Mouse (Mus musculus): Measurements from ENCODE around the gene Gm340. TPM values are rescaled to one million over a fixed set of nuclear protein-coding genes. Genes with fewer than 3 reads are reported as not detected.

Gm340 gene
- total RNA-seq, 2 experiments from 2014 or later: 8.7 to 9.0 TPM

DNA sequence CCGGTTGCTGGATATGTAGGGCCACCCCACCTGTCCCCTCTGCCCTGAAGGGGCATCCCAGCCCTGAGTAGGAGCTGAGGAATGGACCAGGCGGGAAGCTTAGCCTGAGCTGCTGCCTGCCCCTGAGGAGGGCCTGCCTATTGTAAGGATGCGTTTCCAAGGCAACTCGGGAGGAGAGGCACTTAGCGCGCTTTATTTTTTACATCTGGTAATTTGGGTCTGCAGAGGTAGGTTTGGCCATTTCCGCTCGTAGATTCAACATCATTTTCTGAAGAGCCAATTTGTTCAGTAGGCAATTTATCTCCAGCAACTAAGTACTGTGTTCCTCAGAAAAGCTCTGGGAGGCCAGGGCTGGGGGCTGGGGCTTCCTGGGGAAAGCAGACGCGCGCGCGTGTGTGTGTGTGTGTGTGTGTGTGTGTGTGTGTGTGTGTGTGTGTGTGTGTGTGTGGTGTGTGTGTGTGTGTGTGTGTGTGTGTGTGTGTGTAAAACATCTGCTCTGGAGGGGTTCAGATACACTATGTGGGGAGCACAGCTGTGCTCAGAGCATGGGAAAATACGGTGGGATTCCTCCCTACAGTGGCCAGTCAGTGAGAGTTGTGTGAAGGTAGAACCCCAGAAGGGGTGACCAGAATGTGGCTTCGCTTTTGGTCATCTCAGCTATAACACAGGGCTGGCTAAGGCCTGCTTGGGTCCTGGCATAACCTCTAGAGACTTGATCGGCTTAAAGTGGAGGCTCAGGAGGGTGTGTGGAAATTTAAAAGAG, 31.3 kb downstream of the Gm340 start:
- intact Hi-C loops (cut with DNase I): no loop called here
- no peak for DNase-seq

GRCm38 (mm10) chr19:41615606-41616224, 33.5 kb downstream of the Gm340 start:
- intact Hi-C loops (cut with DNase I): no loop called here
- DNase-seq: no peak

GRCm38 (mm10) chr19:41616274-41616673, 34.1 kb downstream of the Gm340 start:
- DNase-seq: no peak
- intact Hi-C loops (cut with DNase I): no loop called here

GRCm38 (mm10) chr19:41617102-41617501, 34.9 kb downstream of the Gm340 start:
- DNase-seq: no peak
- intact Hi-C loops (cut with DNase I): no loop called here

- DNase-seq: no peak
- intact Hi-C loops (cut with DNase I): no loop called here
These were observed 36.0 kb downstream of the Gm340 start for GRCm38 (mm10) chr19:41618153-41618657.

GRCm38 (mm10) chr19:41618771-41619385, 36.7 kb downstream of the Gm340 start:
- intact Hi-C loops (cut with DNase I): no loop called here
- DNase-seq: peak; percentile 26 to 50

DNA sequence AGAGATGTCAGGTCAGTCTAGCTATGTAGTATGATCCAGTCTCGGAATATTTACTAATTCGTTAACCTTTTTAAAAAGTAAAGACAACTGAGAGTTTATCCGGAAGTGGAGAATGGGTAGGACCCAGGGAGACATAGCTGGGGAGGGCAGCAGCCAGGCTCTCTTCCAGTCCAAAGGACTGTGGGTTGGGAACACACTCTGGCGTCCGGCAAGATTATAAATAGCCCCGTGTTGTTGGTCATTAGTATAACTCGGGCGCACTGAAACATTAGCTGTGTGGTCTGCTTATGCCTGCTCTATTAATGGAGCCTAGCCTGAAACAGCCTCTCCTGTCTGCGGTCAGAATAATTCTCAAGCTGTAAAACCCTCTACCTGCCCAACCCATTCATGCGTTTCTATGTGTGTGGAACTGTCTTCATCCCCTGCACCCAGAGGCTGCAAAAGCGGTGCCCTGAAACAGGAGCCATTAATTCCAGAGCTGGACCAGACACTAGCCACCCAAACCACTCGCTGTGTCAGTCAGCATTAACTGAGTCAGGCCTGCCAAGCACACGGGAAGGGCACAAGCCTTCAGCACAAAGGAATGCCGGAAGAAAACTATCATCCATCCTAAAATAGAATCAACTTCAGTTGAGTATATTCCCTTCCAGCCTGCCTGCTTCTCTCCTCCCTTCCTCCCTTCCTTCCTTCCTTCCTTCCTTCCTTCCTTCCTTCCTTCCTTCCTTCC, 38.4 kb downstream of the Gm340 start:
- peak in 1 of 2 experiments; percentile 20 for DNase-seq
- intact Hi-C loops (cut with DNase I): loop anchor here (5.0 to 10.0 kb wide), 2 partner anchors 138 to 306 kb away; partner anchors contain the start of gene Lcor

DNA sequence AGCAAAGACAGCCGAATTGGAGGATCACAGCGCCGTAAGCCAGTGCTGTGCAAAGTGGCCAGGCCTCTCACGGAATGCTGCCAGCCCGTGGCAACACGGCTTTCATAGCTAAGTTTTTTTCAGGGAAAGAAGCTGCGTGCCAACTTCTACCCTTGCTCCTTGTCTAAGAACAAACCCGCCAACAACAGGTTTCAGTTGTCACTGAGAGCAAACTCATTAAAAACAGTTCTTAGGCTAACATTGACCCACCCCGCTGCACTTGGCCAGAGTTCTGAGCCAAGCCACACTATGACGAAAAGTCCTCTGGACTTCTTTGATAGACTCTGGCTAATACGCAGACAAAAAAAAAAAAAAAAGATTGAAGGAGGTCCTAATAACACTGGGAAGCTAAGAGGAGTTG, 46.8 kb downstream of the Gm340 start:
- DNase-seq: no peak
- intact Hi-C loops (cut with DNase I): loop anchor here (10.0 kb wide), 1 partner anchor 314 kb away; no protein-coding TSS in a partner anchor

- intact Hi-C loops (cut with DNase I): loop anchor here (10.0 kb wide), 1 partner anchor 315 kb away; no protein-coding TSS in a partner anchor
These were observed 47.4 kb downstream of the Gm340 start for GRCm38 (mm10) chr19:41629532-41629931.

DNA sequence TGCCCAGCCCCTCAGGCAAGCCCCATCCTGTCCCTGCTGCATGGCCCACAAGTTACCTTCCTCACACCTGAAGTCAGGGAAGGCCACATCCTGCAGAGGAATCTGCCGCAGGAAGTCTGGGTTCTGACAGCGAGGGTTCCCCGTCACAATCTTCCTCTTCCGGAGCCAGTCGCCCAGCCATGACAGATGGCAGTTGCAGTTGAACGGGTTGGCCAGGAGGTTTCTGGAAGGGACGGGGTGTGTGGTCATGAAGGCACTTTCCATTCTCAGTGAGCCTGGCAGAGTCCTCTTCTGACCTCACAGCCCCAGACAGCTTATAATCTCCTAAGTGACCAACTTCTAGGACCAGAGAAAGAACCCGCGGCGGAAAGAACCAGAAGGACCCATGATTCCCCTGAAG, 51.9 kb downstream of the Gm340 start:
- no peak for DNase-seq
- intact Hi-C loops (cut with DNase I): no loop called here

More at GRCm38 (mm10) chr19:41629532-41629931, 47.4 kb downstream of the Gm340 start:
- peak; percentile 38 to 45 for DNase-seq

GRCm38 (mm10) chr19:41634999-41635398, 52.8 kb downstream of the Gm340 start:
- DNase-seq: no peak
- intact Hi-C loops (cut with DNase I): no loop called here

Small RNA genes lying within 50 kb of the gene (microRNA-seq; reads per million reads assigned to microRNA genes)
- gene Mir8091 (ENCODE audit: borderline number of aligned reads in 2 of 2): 0 to 1.3 reads per million in 2 experiments

Other genes starting within 250 kb of the Gm340 start
- gene Pik3ap1, start 197.3 kb upstream of the Gm340 start, total RNA-seq (2021): 1 to 10 TPM; 1.7 to 2.5 TPM
- gene Lcor, start 99.7 kb upstream of the Gm340 start, total RNA-seq (2021): 10 to 100 TPM; 11.4 to 11.7 TPM
- gene Slit1, start 161.3 kb downstream of the Gm340 start, total RNA-seq (2021): under 1 TPM in 1 of 2 experiments, not detected in 1; 0.11 TPM
- 1 to 10 TPM; 1.8 to 2.4 TPM for gene Arhgap19, start 219.7 kb downstream of the Gm340 start, total RNA-seq (2021)
- gene Frat1, start 247.6 kb downstream of the Gm340 start, total RNA-seq (2021): 1 to 10 TPM; 4.6 to 6.2 TPM

Data from heart, postnatal 36 days (tissue).